ENCODE assay signal across 23 mouse cellular contexts in genomic region chr5:108035523-108035922, GRCm38 (mm10). TPM values are rescaled to one million over a fixed set of nuclear protein-coding genes. Genes with fewer than 3 reads are reported as not detected.
A peak's percentile ranks its signal among the peaks of the same experiment; 100 is the strongest.
DNase-seq lines count a peak whose midpoint lies in the region; ATAC-seq and TF ChIP-seq lines count a peak whose summit lies in the region.
"Had no signal": no experiment of that assay in that cellular context is flagged by ENCODE, and none has a peak within 500 bp of the region (broad histone marks: within the 10 kb centered on the region; RNA-seq: fewer than 3 reads in every experiment).

No protein-coding gene starts in this region.

- H3K9ac ChIP-seq in forebrain, embryonic 16.5 days (replicated peaks; ENCODE audit: low read depth, low read length) = no peak overlapping the region; the same call in 1 of the 2 replicates
- no peak overlapping the region for H3K9ac ChIP-seq in midbrain, postnatal 0 days (replicated peaks; ENCODE audit: low read length, poor library complexity, severe bottlenecking)
- no peak overlapping the region for H3K9ac ChIP-seq in midbrain, embryonic 16.5 days (ENCODE audit: low read depth, low read length)
- H3K9ac ChIP-seq in hindbrain, postnatal 0 days (replicated peaks; ENCODE audit: low read length) = no peak overlapping the region
- H3K9ac ChIP-seq: heart, embryonic 13.5 days; liver, embryonic 15.5 days; lung, embryonic 15.5 days had no signal

- no peak for TF ChIP-seq CTCF in midbrain, postnatal 0 days (IDR thresholded peaks at IDR 0.05)
- no peak for TF ChIP-seq CTCF in hindbrain, postnatal 0 days (IDR thresholded peaks at IDR 0.05; ENCODE audit: low read depth)

- no peak for DNase-seq in forebrain, embryonic 10.5 days (ENCODE audit: extremely low spot score, low spot score)
- DNase-seq in midbrain, postnatal 0 days (ENCODE audit: low spot score) = peak; percentile 17
- peak; percentile 20 for DNase-seq in ES-CJ7 (ENCODE audit: low read depth, low spot score)
- DNase-seq in hindbrain, postnatal 0 days (ENCODE audit: low spot score) = peak; percentile 11
- DNase-seq in cerebellum, adult 9-11 months = no peak
- DNase-seq: adrenal gland, postnatal 14 days; cerebellum, postnatal 10 days; gastrocnemius, postnatal 36 days; heart, adult 2 months; heart, postnatal 14 days; kidney, adult 18-20 months; liver; lung, postnatal 36 days; thymus, adult 18-20 months had no signal

- peaks cover 8% of the 10 kb centered on the region for H3K4me1 ChIP-seq in forebrain, embryonic 16.5 days (replicated peaks; ENCODE audit: control insufficient read depth, insufficient read depth, low read length)
- H3K4me1 ChIP-seq in forebrain, embryonic 10.5 days = no peaks in the 10 kb centered on the region
- no peaks in the 10 kb centered on the region for H3K4me1 ChIP-seq in midbrain, postnatal 0 days (ENCODE audit: insufficient read depth, low read length)
- H3K4me1 ChIP-seq in midbrain, embryonic 16.5 days (ENCODE audit: control insufficient read depth, insufficient read depth, low read length) = no peaks in the 10 kb centered on the region
- H3K4me1 ChIP-seq in hindbrain, postnatal 0 days (ENCODE audit: insufficient read depth, low read length) = no peaks in the 10 kb centered on the region
- H3K4me1 ChIP-seq: heart, embryonic 13.5 days; limb, embryonic 10.5 days; liver, embryonic 15.5 days; lung, embryonic 15.5 days had no signal

- no peak overlapping the region for H3K4me3 ChIP-seq in forebrain, embryonic 16.5 days (replicated peaks; ENCODE audit: low read length)
- no peak overlapping the region for H3K4me3 ChIP-seq in forebrain, embryonic 10.5 days
- no peak overlapping the region for H3K4me3 ChIP-seq in midbrain, postnatal 0 days (ENCODE audit: low read depth, low read length)
- no peak overlapping the region for H3K4me3 ChIP-seq in midbrain, embryonic 16.5 days (ENCODE audit: low read depth, low read length)
- no peak overlapping the region for H3K4me3 ChIP-seq in hindbrain, postnatal 0 days (ENCODE audit: low read length)
- H3K4me3 ChIP-seq: heart, adult 2 months; heart, embryonic 13.5 days; limb, embryonic 10.5 days; liver, embryonic 15.5 days; lung, embryonic 15.5 days; megakaryocyte, embryonic 14.5 days had no signal

- peak; percentile 84 for ATAC-seq in forebrain, embryonic 16.5 days
- ATAC-seq in midbrain, postnatal 0 days (ENCODE audit: low FRiP score) = no peak
- no peak for ATAC-seq in midbrain, embryonic 16.5 days
- no peak for ATAC-seq in hindbrain, postnatal 0 days
- ATAC-seq: inflammation-experienced regulatory T-cells, adult 6 months had no signal

- H3K27ac ChIP-seq in forebrain, embryonic 16.5 days (ENCODE audit: low read length) = peak overlapping the region; percentile 51
- no peak overlapping the region for H3K27ac ChIP-seq in forebrain, embryonic 10.5 days
- H3K27ac ChIP-seq in midbrain, postnatal 0 days (ENCODE audit: low read depth, low read length) = no peak overlapping the region
- no peak overlapping the region for H3K27ac ChIP-seq in midbrain, embryonic 16.5 days (ENCODE audit: low read length)
- no peak overlapping the region for H3K27ac ChIP-seq in hindbrain, postnatal 0 days
- H3K27ac ChIP-seq: heart, adult 2 months; heart, embryonic 13.5 days; kidney, postnatal 0 days; limb, embryonic 10.5 days; liver, embryonic 15.5 days; lung, embryonic 15.5 days had no signal

- no peaks in the 10 kb centered on the region for H3K27me3 ChIP-seq in forebrain, embryonic 16.5 days (replicated peaks; ENCODE audit: control insufficient read depth, insufficient read depth, low read length)
- H3K27me3 ChIP-seq in forebrain, embryonic 10.5 days (ENCODE audit: poor library complexity, severe bottlenecking) = no peaks in the 10 kb centered on the region
- H3K27me3 ChIP-seq in midbrain, postnatal 0 days (ENCODE audit: insufficient read depth, low read length) = no peaks in the 10 kb centered on the region
- no peaks in the 10 kb centered on the region for H3K27me3 ChIP-seq in midbrain, embryonic 16.5 days (ENCODE audit: control insufficient read depth, insufficient read depth, low read depth, low read length)
- H3K27me3 ChIP-seq in hindbrain, postnatal 0 days (ENCODE audit: insufficient read depth, low read length) = no peaks in the 10 kb centered on the region
- H3K27me3 ChIP-seq: heart, embryonic 13.5 days; lung, embryonic 15.5 days; megakaryocyte, embryonic 14.5 days had no signal

- no peaks in the 10 kb centered on the region for H3K9me3 ChIP-seq in forebrain, embryonic 16.5 days (ENCODE audit: control insufficient read depth, low read length)
- H3K9me3 ChIP-seq in forebrain, embryonic 10.5 days = no peaks in the 10 kb centered on the region
- no peaks in the 10 kb centered on the region for H3K9me3 ChIP-seq in midbrain, postnatal 0 days (ENCODE audit: low read length)
- H3K9me3 ChIP-seq in midbrain, embryonic 16.5 days (replicated peaks; ENCODE audit: control insufficient read depth, low read length, poor library complexity, severe bottlenecking) = no peaks in the 10 kb centered on the region
- no peaks in the 10 kb centered on the region for H3K9me3 ChIP-seq in hindbrain, postnatal 0 days (ENCODE audit: low read length)
- H3K9me3 ChIP-seq: heart, embryonic 13.5 days; limb, embryonic 10.5 days; liver, embryonic 15.5 days; lung, embryonic 15.5 days; megakaryocyte, embryonic 14.5 days had no signal

- 15% methylated on average over 2 of the region's 2 CpGs for WGBS in forebrain, embryonic 16.5 days
- 55% methylated on average over 2 of the region's 2 CpGs for WGBS in forebrain, embryonic 10.5 days
- 40% methylated on average over 2 of the region's 2 CpGs for WGBS in midbrain, postnatal 0 days
- 43% methylated on average over 2 of the region's 2 CpGs for WGBS in midbrain, embryonic 16.5 days
- 41% methylated on average over 2 of the region's 2 CpGs for WGBS in hindbrain, postnatal 0 days

- no peak overlapping the region for H3K4me2 ChIP-seq in forebrain, embryonic 16.5 days (ENCODE audit: low read length)
- no peak overlapping the region for H3K4me2 ChIP-seq in midbrain, postnatal 0 days (ENCODE audit: low read depth, low read length, poor library complexity, severe bottlenecking)
- no peak overlapping the region for H3K4me2 ChIP-seq in midbrain, embryonic 16.5 days (ENCODE audit: low read length)
- H3K4me2 ChIP-seq in hindbrain, postnatal 0 days (ENCODE audit: low read depth, low read length) = no peak overlapping the region
- H3K4me2 ChIP-seq: heart, embryonic 13.5 days; liver, embryonic 15.5 days; lung, embryonic 15.5 days had no signal

- H3K36me3 ChIP-seq in forebrain, embryonic 16.5 days (ENCODE audit: control insufficient read depth, insufficient read depth) = no peaks in the 10 kb centered on the region
- no peaks in the 10 kb centered on the region for H3K36me3 ChIP-seq in forebrain, embryonic 10.5 days (replicated peaks)
- no peaks in the 10 kb centered on the region for H3K36me3 ChIP-seq in midbrain, postnatal 0 days (ENCODE audit: insufficient read depth, low read length)
- H3K36me3 ChIP-seq in midbrain, embryonic 16.5 days (ENCODE audit: control insufficient read depth, insufficient read depth, low read length) = no peaks in the 10 kb centered on the region
- H3K36me3 ChIP-seq in hindbrain, postnatal 0 days (ENCODE audit: insufficient read depth, low read length) = no peaks in the 10 kb centered on the region
- H3K36me3 ChIP-seq: heart, embryonic 13.5 days; limb, embryonic 10.5 days; liver, embryonic 15.5 days; lung, embryonic 15.5 days had no signal

RNA-seq across cellular contexts. Expression of gene Mtf2, which starts 30.0 kb away (rescaled TPM):
- 133 and 139 TPM in 2 replicates for polyA plus RNA-seq in forebrain, embryonic 16.5 days (2015; fragmentation: Nextera tagmentation; extraction: Ambion mirVana)
- polyA plus RNA-seq in forebrain, embryonic 10.5 days (2016; fragmentation: Nextera tagmentation; extraction: Ambion mirVana) = 133 and 152 TPM in 2 replicates
- 57.9 and 60.0 TPM in 2 replicates for total RNA-seq in midbrain, postnatal 0 days (2014; rRNA removed)
- polyA plus RNA-seq in midbrain, postnatal 0 days (2015; fragmentation: Nextera tagmentation; extraction: Ambion mirVana) = 54.7 and 55.0 TPM in 2 replicates
- 92.4 and 99.5 TPM in 2 replicates for polyA plus RNA-seq in midbrain, embryonic 16.5 days (2015; fragmentation: Nextera tagmentation; extraction: Ambion mirVana)
- 36.0 and 41.4 TPM in 2 replicates for total RNA-seq in hindbrain, postnatal 0 days (2014; rRNA removed)
- 48.7 and 55.7 TPM in 2 replicates for polyA plus RNA-seq in hindbrain, postnatal 0 days (2015; fragmentation: Nextera tagmentation; extraction: Ambion mirVana)

RNA-seq across cellular contexts. Expression of gene Fam69a, which starts 48.6 kb away (rescaled TPM):
- polyA plus RNA-seq in forebrain, embryonic 16.5 days (2015; fragmentation: Nextera tagmentation; extraction: Ambion mirVana) = 38.7 and 43.2 TPM in 2 replicates
- polyA plus RNA-seq in forebrain, embryonic 10.5 days (2016; fragmentation: Nextera tagmentation; extraction: Ambion mirVana) = 16.2 and 16.6 TPM in 2 replicates
- 16.2 and 24.6 TPM in 2 replicates for total RNA-seq in midbrain, postnatal 0 days (2014; rRNA removed)
- polyA plus RNA-seq in midbrain, postnatal 0 days (2015; fragmentation: Nextera tagmentation; extraction: Ambion mirVana) = 77.4 and 79.7 TPM in 2 replicates
- polyA plus RNA-seq in midbrain, embryonic 16.5 days (2015; fragmentation: Nextera tagmentation; extraction: Ambion mirVana) = 57.9 and 67.8 TPM in 2 replicates
- total RNA-seq in hindbrain, postnatal 0 days (2014; rRNA removed) = 16.4 and 28.8 TPM in 2 replicates
- polyA plus RNA-seq in hindbrain, postnatal 0 days (2015; fragmentation: Nextera tagmentation; extraction: Ambion mirVana) = 73.6 and 79.5 TPM in 2 replicates

Comparison
In these comparisons a context has a peak if more than half of its experiments do, and no peak if none do; other contexts are left out.
1. DNase-seq: peak in midbrain, postnatal 0 days (single experiment), ES-CJ7 (single experiment) and hindbrain, postnatal 0 days (single experiment); none in forebrain, embryonic 10.5 days (single experiment) and cerebellum, adult 9-11 months (single experiment).